Mouse (Mus musculus) E14TG2a.4 (cell line): ENCODE results near the gene L3mbtl4.

Source experiments
- H3K27me3 ChIP-seq: 2 replicates; pipeline ENCODE4 v1.6.1; 2014; ENCODE audit warnings: low read length, control low read depth; ENCODE audit not compliant: insufficient read depth
- H3K36me3 ChIP-seq: 2 replicates; pipeline ENCODE4 v1.6.1; 2014; ENCODE audit warnings: low read length, control low read depth; ENCODE audit not compliant: insufficient read depth
- H3K4me1 ChIP-seq: replicated peaks from 2 replicates; pipeline ENCODE4 v1.6.1; 2014; ENCODE audit warnings: low read depth, low read length, control low read depth
- H3K4me3 ChIP-seq: replicated peaks from 2 replicates; pipeline ENCODE4 v1.5.1; 2014; ENCODE audit warnings: mild to moderate bottlenecking, low read length
- H3K9me3 ChIP-seq: 2 replicates; pipeline ENCODE4 v1.6.1; 2014; ENCODE audit warnings: low read length, control low read depth
- CTCF ChIP-seq: conservative IDR thresholded peaks from 2 replicates; pipeline ENCODE4 v1.5.1; 2014; ENCODE audit warnings: low read length
- NANOG ChIP-seq: IDR thresholded peaks from 2 replicates; pipeline ENCODE4 v1.6.1; 2014; ENCODE audit warnings: borderline replicate concordance, low read length, mixed read lengths
- POU5F1 ChIP-seq: IDR thresholded peaks from 2 replicates; pipeline ENCODE4 v1.6.1; 2014; ENCODE audit warnings: low read length, borderline replicate concordance

Gene L3mbtl4

GRCm38 (mm10) chr17:68640187-68640586 lies 366.6 kb downstream of the L3mbtl4 start:
- no peak; the same call in 1 of the 2 replicates for TF ChIP-seq CTCF
- no peak for TF ChIP-seq NANOG
- no peak for TF ChIP-seq POU5F1
- Histone ChIP-seq H3K4me1 (no peaks in the 10 kb centered on the region), H3K4me3 (no peak overlapping the region), H3K9me3 (peaks cover 11% of the 10 kb centered on the region), H3K36me3 (no peaks in the 10 kb centered on the region), H3K27me3 (no peaks in the 10 kb centered on the region)

GRCm38 (mm10) chr17:68642521-68643088 lies 369.0 kb downstream of the L3mbtl4 start:
- H3K27me3 ChIP-seq, result no peaks in the 10 kb centered on the region
- no peak for TF ChIP-seq CTCF
- no peak for TF ChIP-seq NANOG
- no peak for TF ChIP-seq POU5F1
- H3K36me3 ChIP-seq, result no peaks in the 10 kb centered on the region
- no peaks in the 10 kb centered on the region for H3K9me3 ChIP-seq
- no peaks in the 10 kb centered on the region for H3K4me1 ChIP-seq
- no peak overlapping the region for H3K4me3 ChIP-seq

- no peak for TF ChIP-seq NANOG
- TF ChIP-seq POU5F1, result no peak
- no peak for TF ChIP-seq CTCF
- Histone ChIP-seq H3K27me3 (no peaks in the 10 kb centered on the region), H3K36me3 (no peaks in the 10 kb centered on the region), H3K4me3 (no peak overlapping the region), H3K4me1 (no peaks in the 10 kb centered on the region), H3K9me3 (no peaks in the 10 kb centered on the region)
These were observed 392.9 kb downstream of the L3mbtl4 start for GRCm38 (mm10) chr17:68666528-68666927.

GRCm38 (mm10) chr17:68672088-68672504 lies 398.5 kb downstream of the L3mbtl4 start:
- TF ChIP-seq NANOG (no peak), POU5F1 (no peak), CTCF (no peak)
- Histone ChIP-seq H3K27me3 (no peaks in the 10 kb centered on the region), H3K36me3 (no peaks in the 10 kb centered on the region), H3K9me3 (no peaks in the 10 kb centered on the region), H3K4me1 (no peaks in the 10 kb centered on the region), H3K4me3 (no peak overlapping the region)

- Histone ChIP-seq H3K9me3 (no peaks in the 10 kb centered on the region), H3K4me3 (no peak overlapping the region), H3K27me3 (no peaks in the 10 kb centered on the region), H3K4me1 (no peaks in the 10 kb centered on the region), H3K36me3 (no peaks in the 10 kb centered on the region)
- TF ChIP-seq NANOG (no peak), CTCF (no peak), POU5F1 (no peak)
These were observed 437.1 kb downstream of the L3mbtl4 start for GRCm38 (mm10) chr17:68710701-68711100.

GRCm38 (mm10) chr17:68711350-68711749 lies 437.8 kb downstream of the L3mbtl4 start:
- no peaks in the 10 kb centered on the region for H3K9me3 ChIP-seq
- TF ChIP-seq POU5F1 (no peak), NANOG (no peak), CTCF (no peak)
- H3K27me3 ChIP-seq, result no peaks in the 10 kb centered on the region
- no peak overlapping the region for H3K4me3 ChIP-seq
- no peaks in the 10 kb centered on the region for H3K36me3 ChIP-seq
- H3K4me1 ChIP-seq, result no peaks in the 10 kb centered on the region

- Histone ChIP-seq H3K9me3 (peaks cover 23% of the 10 kb centered on the region), H3K4me3 (no peak overlapping the region), H3K36me3 (no peaks in the 10 kb centered on the region), H3K27me3 (no peaks in the 10 kb centered on the region), H3K4me1 (no peaks in the 10 kb centered on the region)
- TF ChIP-seq NANOG, result no peak
- TF ChIP-seq CTCF, result no peak
- TF ChIP-seq POU5F1, result no peak
These were observed 474.7 kb downstream of the L3mbtl4 start for GRCm38 (mm10) chr17:68748296-68748695.

- H3K4me1 ChIP-seq, result no peaks in the 10 kb centered on the region
- no peaks in the 10 kb centered on the region for H3K36me3 ChIP-seq
- H3K4me3 ChIP-seq, result no peak overlapping the region
- no peaks in the 10 kb centered on the region for H3K27me3 ChIP-seq
- TF ChIP-seq NANOG (no peak), CTCF (no peak), POU5F1 (no peak)
- H3K9me3 ChIP-seq, result peaks cover 5% of the 10 kb centered on the region; the same call in 1 of the 2 replicates
These were observed 476.9 kb downstream of the L3mbtl4 start for GRCm38 (mm10) chr17:68750513-68750912.

- Histone ChIP-seq H3K4me3 (no peak overlapping the region), H3K36me3 (no peaks in the 10 kb centered on the region)
- TF ChIP-seq CTCF (no peak), POU5F1 (no peak), NANOG (no peak)
These were observed 479.5 kb downstream of the L3mbtl4 start for GRCm38 (mm10) chr17:68753112-68753511.

More at GRCm38 (mm10) chr17:68753112-68753511, 479.5 kb downstream of the L3mbtl4 start:
- no peaks in the 10 kb centered on the region for H3K4me1 ChIP-seq
- no peaks in the 10 kb centered on the region for H3K9me3 ChIP-seq
- no peaks in the 10 kb centered on the region for H3K27me3 ChIP-seq
